Mouse (Mus musculus) embryonic facial prominence, embryonic 15.5 days (tissue): ENCODE results near the gene Gabbr2. TPM values are rescaled to one million over a fixed set of nuclear protein-coding genes. Genes with fewer than 3 reads are reported as not detected.

ENCODE experiments used
- ATAC-seq: fragments of 200-750 bp; cut with Nextera tagmentation; 2 replicates; pipeline ENCODE4 v1.8.0; 2017; ENCODE audit warnings: low read depth, moderate TSS enrichment; ENCODE audit not compliant: insufficient number of reproducible peaks, low FRiP score, low TSS enrichment
- H3K27ac ChIP-seq: fragments of 300-500 bp; sonication (generic); replicated peaks from 2 replicates; pipeline ENCODE4 v1.5.1; 2015; ENCODE audit warnings: mild to moderate bottlenecking, inconsistent platforms
- H3K27me3 ChIP-seq: fragments of 300-500 bp; sonication (generic); 2 replicates; pipeline ENCODE4 v1.6.1; 2015; ENCODE audit warnings: inconsistent platforms
- H3K36me3 ChIP-seq: fragments of 300-500 bp; sonication (generic); 2 replicates; pipeline ENCODE4 v1.6.1; 2015; ENCODE audit warnings: mild to moderate bottlenecking, inconsistent platforms
- H3K4me1 ChIP-seq: fragments of 300-500 bp; sonication (generic); 2 replicates; pipeline ENCODE4 v1.6.1; 2015; ENCODE audit warnings: inconsistent platforms
- H3K4me2 ChIP-seq: fragments of 300-500 bp; sonication (generic); replicated peaks from 2 replicates; pipeline ENCODE4 v1.6.1; 2015; ENCODE audit warnings: mild to moderate bottlenecking, inconsistent platforms
- H3K4me3 ChIP-seq: fragments of 300-500 bp; sonication (generic); replicated peaks from 2 replicates; pipeline ENCODE4 v1.5.1; 2015; ENCODE audit warnings: mild to moderate bottlenecking, inconsistent platforms
- H3K9ac ChIP-seq: fragments of 300-500 bp; sonication (generic); 2 replicates; pipeline ENCODE4 v1.6.1; 2015; ENCODE audit warnings: inconsistent platforms
- H3K9me3 ChIP-seq: fragments of 300-500 bp; sonication (generic); replicated peaks from 2 replicates; pipeline ENCODE4 v1.6.1; 2016; ENCODE audit warnings: inconsistent platforms
- WGBS: fragments of 180-500 bp; shearing (Covaris S2); methylation state at CpG from one replicate; pipeline ENCODE4 v1.1.7; 2015; 5-methylcytosine and 5-hydroxymethylcytosine counted together
- polyA plus RNA-seq: library from polyadenylated mRNA; unstranded; fragments of >200 nt; fragmentation: Nextera tagmentation; extraction: Ambion mirVana; gene quantifications from 2 replicates; pipeline ENCODE4 v1.2.1, GENCODE M21; 2015

Gene Gabbr2
- polyA plus RNA-seq, 1 experiment from 2014 or later, result 0.27 TPM

DNA sequence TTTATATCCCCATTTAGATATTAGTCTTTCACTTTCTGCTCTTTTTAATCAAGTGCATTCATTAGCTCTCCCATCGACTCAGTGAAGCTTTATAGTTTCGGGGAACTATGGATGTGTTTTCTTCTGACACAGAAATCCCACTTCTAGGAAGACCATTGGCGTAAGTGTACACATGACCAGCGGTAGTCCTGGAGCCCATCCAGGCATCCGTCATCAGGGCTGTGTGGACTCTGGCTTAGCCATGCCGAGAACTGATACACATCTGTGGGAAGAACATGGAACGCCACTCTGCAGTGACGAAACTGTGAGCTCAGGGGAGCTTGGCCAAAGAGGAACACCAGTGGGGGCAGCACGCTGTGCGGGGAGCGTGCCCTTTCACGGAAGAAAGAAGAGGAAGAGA lies 128.0 kb downstream of the Gabbr2 start:
- H3K9ac ChIP-seq, result no peak overlapping the region
- no peak overlapping the region for H3K4me2 ChIP-seq
- H3K27ac ChIP-seq, result no peak overlapping the region
- 77% methylated on average over 12 of the region's 12 CpGs for WGBS
- no peak for ATAC-seq
- peaks cover 5% of the 10 kb centered on the region for H3K4me1 ChIP-seq
- no peaks in the 10 kb centered on the region for H3K36me3 ChIP-seq
- no peaks in the 10 kb centered on the region for H3K27me3 ChIP-seq
- H3K9me3 ChIP-seq, result no peaks in the 10 kb centered on the region
- H3K4me3 ChIP-seq, result no peak overlapping the region

DNA sequence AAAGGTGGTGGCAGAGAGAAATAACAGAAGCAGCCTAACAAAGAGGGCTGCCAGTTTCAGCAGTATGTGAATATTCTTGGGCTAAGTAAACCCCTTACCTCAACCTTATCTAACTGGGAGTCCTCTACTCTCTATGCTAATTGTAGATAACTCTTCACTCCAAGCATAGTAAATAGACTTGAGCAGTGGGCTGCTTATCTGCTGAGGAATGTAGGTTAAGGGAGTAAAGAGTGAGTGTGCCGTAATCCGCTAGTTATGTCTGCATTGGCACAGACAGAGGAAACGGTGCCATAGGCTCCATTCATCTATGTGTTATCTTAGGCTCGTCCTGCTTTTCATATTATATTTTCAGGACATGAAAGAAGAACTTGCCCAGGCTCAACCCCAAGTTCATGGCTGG lies 129.0 kb downstream of the Gabbr2 start:
- peaks cover 7% of the 10 kb centered on the region for H3K4me1 ChIP-seq
- no peaks in the 10 kb centered on the region for H3K27me3 ChIP-seq
- H3K9me3 ChIP-seq, result no peaks in the 10 kb centered on the region
- no peaks in the 10 kb centered on the region for H3K36me3 ChIP-seq
- WGBS, result 87% methylated on average over 4 of the region's 4 CpGs
- no peak overlapping the region for H3K9ac ChIP-seq
- H3K4me2 ChIP-seq, result no peak overlapping the region
- no peak for ATAC-seq
- no peak overlapping the region for H3K27ac ChIP-seq
- no peak overlapping the region for H3K4me3 ChIP-seq

DNA sequence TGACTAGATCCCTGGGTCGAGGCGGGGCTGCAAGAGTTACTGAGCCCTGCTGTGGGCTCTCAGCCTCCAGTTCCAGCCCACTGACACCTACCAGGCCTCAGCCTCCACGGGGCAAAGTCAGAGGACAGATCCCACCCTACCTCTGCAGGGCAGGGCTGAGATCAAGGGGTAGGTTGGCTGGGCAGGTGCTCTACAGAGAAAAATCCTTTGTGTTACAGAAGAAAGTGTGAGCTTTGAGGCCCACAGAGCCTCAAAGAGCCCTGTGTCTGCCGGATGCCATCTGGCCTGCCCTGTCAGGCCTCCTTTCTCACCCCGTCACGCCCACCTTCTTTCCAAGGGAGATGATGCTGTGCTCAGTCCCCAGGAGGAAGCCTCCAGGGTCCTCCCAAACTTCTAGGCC lies 131.1 kb downstream of the Gabbr2 start:
- no peak overlapping the region for H3K4me3 ChIP-seq
- no peak for ATAC-seq
- no peak overlapping the region for H3K27ac ChIP-seq
- H3K4me2 ChIP-seq, result no peak overlapping the region
- H3K9ac ChIP-seq, result no peak overlapping the region
- no peaks in the 10 kb centered on the region for H3K27me3 ChIP-seq
- no peaks in the 10 kb centered on the region for H3K36me3 ChIP-seq
- H3K9me3 ChIP-seq, result no peaks in the 10 kb centered on the region
- peaks cover 7% of the 10 kb centered on the region for H3K4me1 ChIP-seq
- 80% methylated on average over 6 of the region's 6 CpGs for WGBS

- WGBS, result 8% methylated on average over 13 of the region's 13 CpGs
- Histone ChIP-seq H3K9ac (no peak overlapping the region), H3K4me1 (peaks cover 7% of the 10 kb centered on the region), H3K36me3 (no peaks in the 10 kb centered on the region), H3K9me3 (no peaks in the 10 kb centered on the region), H3K27ac (no peak overlapping the region), H3K4me2 (0 out of 2 replicates have a peak overlapping the region, but pooled peaks have one; percentile 12), H3K27me3 (no peaks in the 10 kb centered on the region), H3K4me3 (no peak overlapping the region)
- ATAC-seq, result no peak
Measured at GRCm38 (mm10) chr4:46858899-46859298, 132.8 kb downstream of the Gabbr2 start.

DNA sequence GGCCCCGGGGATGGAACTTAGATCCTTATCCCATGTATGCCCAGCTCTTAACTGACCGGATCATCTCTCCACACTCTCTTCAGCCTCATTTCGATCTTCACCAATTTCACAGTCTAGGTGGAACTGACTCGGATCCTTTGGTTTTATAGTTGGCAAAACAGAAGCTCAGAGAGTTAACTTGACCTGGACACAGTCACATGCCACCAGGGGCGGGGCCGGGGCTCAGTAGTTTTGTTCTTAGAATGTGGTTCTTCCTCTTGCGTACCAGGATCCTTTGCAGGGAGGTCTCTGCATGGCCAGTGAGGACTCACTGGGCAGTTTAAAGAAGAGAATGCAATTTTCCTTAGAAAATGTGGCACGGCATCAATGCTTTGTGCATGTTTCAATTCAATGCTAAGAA lies 135.5 kb downstream of the Gabbr2 start:
- Histone ChIP-seq H3K27me3 (no peaks in the 10 kb centered on the region), H3K27ac (no peak overlapping the region), H3K9me3 (no peaks in the 10 kb centered on the region), H3K4me1 (peaks cover 7% of the 10 kb centered on the region), H3K36me3 (no peaks in the 10 kb centered on the region), H3K4me3 (no peak overlapping the region), H3K9ac (no peak overlapping the region), H3K4me2 (no peak overlapping the region)
- WGBS, result 88% methylated on average over 8 of the region's 8 CpGs
- ATAC-seq, result no peak

DNA sequence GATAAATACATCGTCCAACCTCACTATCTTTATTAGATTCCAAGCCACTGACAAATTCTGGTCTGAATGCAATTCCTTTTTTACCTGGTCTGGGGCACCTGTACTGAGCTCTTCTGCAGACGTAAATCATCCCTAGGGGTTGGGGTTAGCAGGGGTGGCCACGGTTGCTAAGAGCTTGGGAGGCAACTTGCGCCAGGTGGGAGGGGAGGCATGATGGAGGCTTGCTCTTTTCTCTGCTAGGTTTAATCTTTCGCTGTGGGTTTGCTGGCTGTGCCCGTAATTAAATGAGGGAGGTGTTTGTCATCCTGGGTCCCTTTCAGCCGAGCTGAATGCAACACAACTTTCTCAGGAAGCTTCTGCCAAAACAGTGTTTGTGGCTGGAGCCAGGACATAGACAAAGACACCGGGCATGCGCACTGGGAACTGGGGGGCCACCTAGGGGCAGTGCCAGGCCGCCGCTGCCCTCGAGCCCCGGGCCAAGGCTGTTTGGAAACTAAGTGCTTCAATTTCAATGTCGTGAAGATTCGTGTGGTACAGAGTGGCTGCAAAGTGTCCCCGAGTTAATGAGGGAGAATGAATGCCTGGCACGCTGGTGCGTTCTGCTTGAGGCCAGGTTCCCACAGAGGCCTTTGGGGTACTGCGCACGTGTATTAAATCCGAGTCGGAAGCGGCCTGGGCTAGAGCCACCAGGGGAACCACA lies 136.8 kb downstream of the Gabbr2 start:
- H3K27me3 ChIP-seq, result no peaks in the 10 kb centered on the region
- WGBS, result 56% methylated on average over 23 of the region's 23 CpGs
- H3K36me3 ChIP-seq, result no peaks in the 10 kb centered on the region
- no peak overlapping the region for H3K4me3 ChIP-seq
- no peak overlapping the region for H3K4me2 ChIP-seq
- no peak overlapping the region for H3K9ac ChIP-seq
- ATAC-seq, result no peak
- H3K9me3 ChIP-seq, result no peaks in the 10 kb centered on the region
- no peak overlapping the region for H3K27ac ChIP-seq
- peaks cover 7% of the 10 kb centered on the region for H3K4me1 ChIP-seq

- Histone ChIP-seq H3K27me3 (no peaks in the 10 kb centered on the region), H3K4me2 (no peak overlapping the region), H3K27ac (no peak overlapping the region), H3K4me1 (peaks cover 5% of the 10 kb centered on the region), H3K4me3 (no peak overlapping the region), H3K36me3 (no peaks in the 10 kb centered on the region), H3K9me3 (no peaks in the 10 kb centered on the region), H3K9ac (no peak overlapping the region)
- 80% methylated on average over 12 of the region's 12 CpGs for WGBS
- ATAC-seq, result no peak
Measured at GRCm38 (mm10) chr4:46853852-46854460, 137.7 kb downstream of the Gabbr2 start.

DNA sequence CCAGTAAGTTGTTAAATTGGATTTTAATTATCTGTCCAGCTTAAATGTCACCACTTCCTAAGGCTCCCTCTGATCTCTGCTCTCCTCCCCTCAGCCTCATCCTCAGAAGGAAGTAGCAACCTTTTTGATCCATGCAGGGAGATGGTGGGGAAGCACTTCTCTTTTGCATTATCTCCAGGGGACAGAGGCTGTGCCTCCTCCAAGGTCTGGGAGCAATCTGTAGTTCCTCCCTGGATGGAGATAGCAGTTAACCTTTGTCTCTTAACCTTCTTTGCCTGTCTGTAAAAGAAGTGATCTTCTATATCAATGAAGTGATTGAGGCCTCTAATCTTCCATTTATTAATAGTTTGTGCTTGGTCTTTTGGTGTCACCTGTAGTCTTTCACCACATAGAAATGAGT lies 143.9 kb downstream of the Gabbr2 start:
- no peaks in the 10 kb centered on the region for H3K4me1 ChIP-seq
- no peak overlapping the region for H3K9ac ChIP-seq
- H3K27me3 ChIP-seq, result no peaks in the 10 kb centered on the region
- no peaks in the 10 kb centered on the region for H3K9me3 ChIP-seq
- H3K4me3 ChIP-seq, result no peak overlapping the region
- H3K27ac ChIP-seq, result no peak overlapping the region
- no peaks in the 10 kb centered on the region for H3K36me3 ChIP-seq
- no peak overlapping the region for H3K4me2 ChIP-seq
- no peak for ATAC-seq

DNA sequence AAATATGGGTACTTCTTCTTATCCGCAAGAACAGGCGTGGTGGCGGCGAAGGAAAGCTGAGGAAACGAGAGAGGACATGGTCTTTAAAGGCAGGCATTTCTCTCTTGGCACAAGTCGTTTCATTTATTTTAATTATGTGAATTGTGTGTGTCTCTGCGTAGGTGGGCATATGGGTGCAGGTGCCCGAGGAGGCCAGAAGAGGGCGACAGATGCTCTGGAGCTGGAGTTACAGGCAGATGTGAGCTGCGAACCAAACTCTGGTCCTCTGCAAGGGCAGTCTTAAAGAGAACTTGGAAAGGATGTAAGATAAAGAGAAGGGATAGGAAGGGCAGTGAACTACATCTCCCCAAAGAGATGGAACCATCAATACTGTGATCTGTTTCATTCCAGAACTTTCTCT lies 145.3 kb downstream of the Gabbr2 start:
- no peaks in the 10 kb centered on the region for H3K9me3 ChIP-seq
- H3K36me3 ChIP-seq, result no peaks in the 10 kb centered on the region
- H3K9ac ChIP-seq, result no peak overlapping the region
- 92% methylated on average over 10 of the region's 10 CpGs for WGBS
- ATAC-seq, result no peak
- H3K4me1 ChIP-seq, result no peaks in the 10 kb centered on the region
- H3K27me3 ChIP-seq, result no peaks in the 10 kb centered on the region
- no peak overlapping the region for H3K4me2 ChIP-seq
- H3K27ac ChIP-seq, result no peak overlapping the region
- H3K4me3 ChIP-seq, result no peak overlapping the region

- Histone ChIP-seq H3K4me1 (no peaks in the 10 kb centered on the region), H3K27ac (no peak overlapping the region), H3K9ac (no peak overlapping the region), H3K27me3 (no peaks in the 10 kb centered on the region), H3K4me3 (no peak overlapping the region), H3K4me2 (no peak overlapping the region), H3K36me3 (no peaks in the 10 kb centered on the region), H3K9me3 (no peaks in the 10 kb centered on the region)
- 59% methylated on average over 6 of the region's 6 CpGs for WGBS
- no peak for ATAC-seq
Measured at GRCm38 (mm10) chr4:46844982-46845643, 146.6 kb downstream of the Gabbr2 start.

- H3K36me3 ChIP-seq, result no peaks in the 10 kb centered on the region
- H3K27me3 ChIP-seq, result no peaks in the 10 kb centered on the region
- no peak overlapping the region for H3K4me3 ChIP-seq
- no peak overlapping the region for H3K27ac ChIP-seq
- 83% methylated on average over 5 of the region's 5 CpGs for WGBS
- H3K9me3 ChIP-seq, result no peaks in the 10 kb centered on the region
- H3K4me2 ChIP-seq, result no peak overlapping the region
- no peaks in the 10 kb centered on the region for H3K4me1 ChIP-seq
- no peak for ATAC-seq
- no peak overlapping the region for H3K9ac ChIP-seq
Measured at GRCm38 (mm10) chr4:46844567-46844966, 147.1 kb downstream of the Gabbr2 start.
